Mouse (Mus musculus) mouse embryonic stem cell (cell line): ENCODE measurements around the gene Mybpc2.

Experiments used
- in situ Hi-C, 2 experiments: fragments of 300-500 bp; cut with MboI; formaldehyde crosslinking; loops; 1 replicate in 1 of 2; 3 replicates in 1 of 2; pipeline ENCODE4 v1.14.3; 2019 to 2020; ENCODE audit warnings: low sequenced_read_pairs in 2 of 2, low pct_unique_long_range_greater_than_20kb in 1 of 2, mixed read lengths in 1 of 2; ENCODE audit not compliant: unreplicated experiment in 1 of 2

Gene Mybpc2

DNA sequence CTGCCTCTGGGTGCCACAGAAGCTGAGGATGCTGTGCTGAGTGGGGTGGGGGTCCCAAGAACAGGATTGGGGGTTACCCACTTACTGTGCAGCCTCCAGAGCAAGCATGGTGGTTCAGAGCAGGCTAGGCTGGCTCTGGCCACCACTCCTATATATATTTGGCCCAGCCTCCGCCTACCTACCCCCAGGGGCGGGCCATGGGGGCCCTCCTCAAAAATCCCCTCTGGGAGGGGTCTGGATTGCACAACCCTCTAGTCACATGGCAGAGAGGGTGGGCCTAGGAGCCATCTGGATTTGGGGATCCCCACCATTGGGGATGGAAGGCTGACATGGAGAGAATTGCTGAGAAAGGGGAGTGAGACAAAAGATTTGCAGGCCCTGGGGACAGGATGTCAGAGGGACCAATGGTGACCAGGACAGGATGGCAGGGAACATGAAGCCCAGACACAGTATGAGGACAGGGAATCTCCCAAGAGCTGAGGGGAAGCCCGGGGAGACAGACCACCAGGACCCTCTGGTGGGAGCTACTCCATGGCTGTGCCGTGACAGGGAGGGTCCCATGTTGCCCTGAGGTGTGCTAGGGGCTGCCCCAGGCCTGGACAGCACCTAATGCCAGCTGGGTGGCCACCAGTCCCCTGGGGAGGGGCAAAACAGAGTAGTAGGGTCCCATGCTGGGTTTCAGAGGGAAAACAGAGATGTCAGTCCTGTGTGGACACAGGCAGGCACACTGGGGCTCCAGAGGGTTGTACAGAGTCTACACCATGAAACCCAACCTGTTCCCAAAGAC lies 7.7 kb upstream of the Mybpc2 start, which contains the start of gene Spib:
Gene Spib (minus strand): TSS at position 126 of the 787 bp plus-strand sequence.
- in situ Hi-C loops, result loop anchor here in 1 of 2 experiments (10.0 kb wide), 1 partner anchor 63 kb away; the partner anchor contains the start of gene Kcnc3

DNA sequence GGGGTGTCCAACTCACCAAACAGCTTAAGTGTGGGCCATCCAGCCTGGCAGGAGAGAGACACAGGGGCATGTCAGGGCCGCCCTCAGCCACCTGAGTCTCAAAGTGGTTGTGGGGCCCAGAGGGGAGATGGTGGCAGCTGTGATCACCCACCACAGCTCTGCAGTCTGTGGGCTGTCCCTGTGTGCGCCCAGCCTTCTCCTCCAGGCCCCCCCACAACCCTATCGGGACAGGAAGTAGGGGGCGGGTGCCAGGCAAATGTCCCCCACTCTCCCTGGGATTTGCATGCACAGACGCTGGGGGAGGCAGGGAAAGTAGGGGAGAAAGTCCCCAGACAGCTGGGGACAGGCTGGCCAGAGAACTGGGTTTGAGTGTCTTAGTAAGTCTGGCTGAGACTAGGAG lies 6.8 kb upstream of the Mybpc2 start:
- in situ Hi-C loops, result loop anchor here in 1 of 2 experiments (10.0 kb wide), 1 partner anchor 64 kb away; the partner anchor contains the start of gene Kcnc3

DNA sequence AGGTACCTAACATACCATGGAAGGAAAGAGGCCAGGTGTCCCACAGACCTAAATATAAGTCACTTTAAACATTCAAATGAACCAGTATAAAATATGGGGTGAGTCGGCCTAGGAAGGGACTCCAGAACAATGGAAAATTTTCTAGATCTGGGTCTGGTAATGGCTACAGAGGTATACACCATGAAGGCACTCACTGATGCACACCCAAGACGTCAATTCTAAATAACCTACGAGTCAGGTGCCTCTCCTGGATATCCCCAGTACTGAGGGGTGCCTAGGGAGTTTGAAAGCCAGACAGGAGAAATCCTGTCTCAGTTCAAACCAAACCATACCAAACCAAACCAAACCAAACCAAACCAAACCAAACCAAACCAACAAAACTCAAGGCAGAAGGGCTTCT lies 6.1 kb upstream of the Mybpc2 start:
- in situ Hi-C loops, result loop anchor here in 1 of 2 experiments (10.0 kb wide), 1 partner anchor 64 kb away; the partner anchor contains the start of gene Kcnc3

DNA sequence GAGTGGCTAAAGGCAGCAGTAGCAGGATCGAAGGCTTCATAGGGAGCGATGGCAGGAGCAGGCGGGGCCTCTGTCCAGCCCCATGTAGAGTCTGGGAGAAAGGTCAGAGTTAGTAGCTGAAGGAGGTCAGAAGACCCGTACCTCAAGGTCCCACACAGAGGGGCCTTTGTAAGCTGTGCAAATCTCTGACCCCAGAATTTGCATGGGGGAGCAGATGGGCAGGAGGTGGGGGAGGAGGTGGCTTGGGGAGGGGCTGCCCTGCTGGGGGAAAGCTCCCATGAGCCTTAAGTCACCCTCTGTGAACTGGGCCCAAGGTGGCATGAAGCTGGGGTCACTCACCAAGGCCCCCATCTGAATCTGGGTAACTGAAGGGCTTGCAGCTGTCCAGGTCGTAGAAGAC lies 5.1 kb upstream of the Mybpc2 start:
- in situ Hi-C loops, result no loop called here

DNA sequence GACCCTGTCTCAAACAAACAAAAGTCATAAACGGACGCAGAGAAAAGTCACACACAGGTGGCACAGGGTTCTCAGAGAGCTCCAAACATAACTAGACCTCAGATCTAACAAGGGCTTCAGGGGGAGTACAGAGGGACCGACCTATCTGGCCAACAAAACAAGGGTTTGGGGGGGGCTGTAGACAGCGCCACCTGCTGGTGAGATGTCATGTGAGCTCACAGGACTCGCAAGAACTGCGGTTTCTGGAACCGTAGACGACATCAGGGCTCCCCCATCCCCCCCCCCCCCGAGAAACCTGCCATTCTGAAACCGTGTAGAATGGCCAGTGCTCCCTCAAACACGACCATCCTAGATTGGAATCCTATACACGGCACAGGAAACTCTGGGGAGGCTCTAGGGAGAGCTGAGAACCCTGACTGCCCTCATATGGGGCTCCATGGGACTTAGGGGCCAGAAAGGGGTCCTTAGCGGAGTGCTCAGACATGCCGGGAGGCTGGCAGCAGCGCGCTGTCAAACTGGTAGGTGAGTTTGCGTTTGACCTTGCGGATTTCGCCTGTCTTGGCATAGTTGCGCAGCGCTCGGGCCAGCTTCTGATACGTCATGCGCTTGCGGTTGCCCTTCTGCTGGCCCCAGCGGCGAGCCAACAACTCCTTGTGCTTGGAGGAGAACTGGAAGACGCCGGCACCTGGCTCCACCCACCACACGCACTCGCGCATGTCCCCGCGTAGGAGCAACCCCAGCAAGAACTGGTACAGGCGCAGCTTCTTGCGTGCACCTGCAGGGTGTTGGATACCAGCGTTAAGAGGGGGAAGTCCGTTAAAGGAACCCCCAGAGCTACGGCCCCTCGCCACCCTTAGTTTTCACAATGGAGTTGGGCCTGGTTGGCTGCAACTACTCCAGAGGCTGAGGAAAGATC lies 3.3 kb upstream of the Mybpc2 start:
- in situ Hi-C loops, result no loop called here

DNA sequence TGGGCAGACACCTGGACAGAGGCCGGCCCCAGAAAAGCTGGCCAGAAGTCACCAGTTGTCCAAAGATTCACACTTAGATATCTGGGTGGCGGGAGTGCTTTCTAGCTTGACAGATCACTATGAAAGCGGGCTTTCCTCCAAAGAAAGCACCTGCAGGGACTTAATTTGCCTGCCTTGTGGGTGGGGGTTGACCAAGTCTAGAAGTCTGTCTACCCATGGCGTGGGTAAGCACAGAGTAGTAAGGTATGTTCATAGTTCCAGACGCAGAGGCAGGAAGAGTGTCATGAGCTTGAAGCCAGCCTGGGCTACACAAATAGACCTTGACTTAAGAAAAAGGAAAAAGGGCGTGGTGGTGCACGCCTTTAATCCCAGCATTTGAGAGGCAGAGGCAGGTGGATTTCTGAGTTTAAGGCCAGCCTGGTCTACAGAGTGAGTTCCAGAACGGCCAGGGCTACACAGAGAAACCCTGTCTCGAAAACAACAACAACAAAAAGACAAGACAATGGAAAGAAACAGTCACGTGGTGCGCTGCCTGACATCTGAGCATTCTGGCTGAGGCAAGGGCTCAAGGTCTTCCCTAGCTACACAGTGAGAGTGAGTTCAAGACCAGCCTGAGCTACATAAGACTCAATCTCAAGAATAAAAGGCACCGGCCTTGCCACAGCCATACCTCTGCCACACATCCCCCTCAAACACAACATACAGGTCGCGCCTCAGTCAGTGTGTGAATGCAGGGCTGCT lies 2.1 kb upstream of the Mybpc2 start:
- in situ Hi-C loops, result no loop called here

DNA sequence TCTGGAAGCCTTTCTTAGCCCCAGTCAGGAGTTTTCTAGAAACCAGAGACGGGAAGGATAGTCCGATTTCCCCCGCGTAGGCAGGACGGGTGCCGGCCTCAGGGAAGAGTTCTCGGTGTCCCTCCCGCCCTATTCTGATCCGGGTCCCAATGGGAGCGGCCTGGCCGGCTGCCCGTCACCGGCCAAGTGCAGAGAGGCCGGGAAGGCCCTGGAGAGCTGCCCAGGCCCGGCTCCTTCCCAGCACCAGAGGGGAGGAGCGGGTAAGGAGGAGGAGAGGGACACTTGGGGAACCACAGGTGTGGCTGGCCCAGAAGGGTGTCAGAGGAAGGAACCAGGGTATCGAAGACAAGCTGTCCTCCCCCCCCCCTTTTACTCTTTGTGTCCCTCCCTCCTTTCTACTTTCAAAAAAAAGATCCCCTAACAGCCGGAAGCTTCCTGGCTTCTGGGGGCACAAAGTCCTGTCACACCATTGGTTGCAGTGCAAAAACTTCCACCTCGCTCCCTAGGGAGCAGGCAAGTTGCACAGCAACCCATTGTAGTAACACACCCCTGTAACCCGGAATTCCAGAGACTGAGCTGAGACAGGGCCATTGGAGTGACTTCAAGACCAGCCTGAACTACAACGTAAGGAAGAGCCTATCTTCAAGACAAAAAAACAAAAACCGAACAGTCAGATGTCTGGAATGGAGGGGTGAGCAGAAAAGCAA lies 823 bp upstream of the Mybpc2 start:
- in situ Hi-C loops, result no loop called here

DNA sequence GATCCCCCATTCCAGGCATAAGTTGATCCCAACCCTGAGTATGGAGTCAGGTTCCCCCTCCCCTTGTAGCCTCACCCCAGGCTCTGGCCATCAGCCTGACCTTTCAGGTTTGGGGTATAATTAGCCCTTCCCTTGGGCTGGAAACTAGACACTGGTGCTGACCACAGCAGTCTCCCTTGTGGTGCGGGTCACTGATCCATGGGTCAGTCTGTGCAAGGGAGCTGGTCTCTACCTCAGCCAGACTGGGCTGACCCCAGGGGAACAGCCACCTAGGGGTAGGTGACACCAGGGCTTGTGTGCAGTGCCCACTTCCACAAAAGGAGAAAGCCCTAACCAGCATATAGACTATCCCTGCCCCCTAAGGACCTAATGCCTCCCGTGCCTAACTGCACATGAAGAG lies 1.4 kb downstream of the Mybpc2 start:
- in situ Hi-C loops, result no loop called here

DNA sequence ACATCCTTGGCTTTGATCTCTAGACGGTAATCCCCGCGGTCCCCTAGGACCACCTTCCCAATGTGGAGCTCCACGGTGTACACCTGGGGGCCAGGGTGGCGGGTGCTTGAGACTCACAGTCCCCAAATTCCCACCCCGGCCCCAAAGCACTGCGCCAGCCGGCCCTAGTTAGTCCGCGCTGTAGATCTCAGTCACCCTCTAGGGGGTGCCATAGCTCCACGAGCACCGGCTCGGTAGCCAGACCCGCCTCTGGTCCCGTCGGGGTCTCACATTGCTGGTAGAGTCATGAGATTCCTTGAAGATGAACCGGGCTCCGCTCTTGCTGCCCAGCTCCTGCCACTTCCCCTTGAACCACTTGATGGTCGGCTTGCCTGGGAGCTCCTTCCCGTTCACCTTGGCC lies 2.7 kb downstream of the Mybpc2 start:
- in situ Hi-C loops, result no loop called here

DNA sequence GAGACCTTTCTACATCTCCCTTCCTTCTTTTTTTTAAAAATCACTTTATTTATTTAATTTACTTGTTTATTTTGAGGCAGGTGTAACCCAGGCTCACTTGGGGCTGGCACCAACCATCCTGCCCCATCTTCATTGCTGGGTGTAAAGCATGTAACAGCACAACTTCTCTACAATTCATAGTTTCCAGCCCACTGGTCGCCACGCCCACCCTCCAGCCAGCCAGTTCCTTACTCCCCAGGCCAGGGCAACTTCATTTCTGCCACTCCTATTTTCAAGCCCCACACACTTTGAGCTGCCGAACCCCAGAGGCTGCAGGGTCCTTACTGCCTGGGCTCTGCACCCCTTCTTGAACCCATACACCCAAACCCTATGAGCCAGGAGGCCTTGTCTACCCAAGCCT lies 3.5 kb downstream of the Mybpc2 start:
- in situ Hi-C loops, result no loop called here

DNA sequence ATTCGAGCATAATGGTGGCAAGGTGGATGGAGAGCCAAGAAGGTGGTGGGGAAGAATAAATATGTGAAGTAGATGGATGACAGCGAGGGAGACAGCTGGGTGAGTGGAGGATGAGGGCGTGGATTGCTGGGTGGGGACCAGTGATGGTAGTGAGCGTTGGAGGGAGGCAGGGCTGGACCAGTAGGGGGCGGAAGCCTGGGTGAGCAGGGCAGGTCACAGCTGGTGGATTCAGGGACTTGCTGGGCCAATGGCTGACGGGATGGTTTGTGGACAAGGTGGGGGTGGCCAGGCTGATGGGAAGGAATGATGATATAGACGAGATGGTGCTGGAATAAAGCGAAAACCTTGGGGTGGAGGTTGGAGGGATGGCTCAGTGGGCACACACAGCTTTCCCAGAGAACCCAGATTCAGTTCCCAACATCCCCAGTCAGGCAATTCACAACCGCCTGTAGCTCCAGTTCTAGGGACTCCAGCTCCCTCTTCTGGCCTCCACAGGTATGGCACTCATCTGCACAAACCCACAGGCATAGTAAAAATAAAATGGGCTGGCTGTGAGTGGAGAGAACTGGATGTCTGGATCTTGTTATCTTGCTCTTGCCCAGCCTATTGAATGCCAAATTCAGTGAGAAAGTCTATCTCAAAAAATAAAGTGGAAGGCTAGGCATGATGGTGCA lies 5.1 kb downstream of the Mybpc2 start:
- in situ Hi-C loops, result loop anchor here in 1 of 2 experiments (5.0 kb wide), 1 partner anchor 43 kb away; no protein-coding TSS in a partner anchor

DNA sequence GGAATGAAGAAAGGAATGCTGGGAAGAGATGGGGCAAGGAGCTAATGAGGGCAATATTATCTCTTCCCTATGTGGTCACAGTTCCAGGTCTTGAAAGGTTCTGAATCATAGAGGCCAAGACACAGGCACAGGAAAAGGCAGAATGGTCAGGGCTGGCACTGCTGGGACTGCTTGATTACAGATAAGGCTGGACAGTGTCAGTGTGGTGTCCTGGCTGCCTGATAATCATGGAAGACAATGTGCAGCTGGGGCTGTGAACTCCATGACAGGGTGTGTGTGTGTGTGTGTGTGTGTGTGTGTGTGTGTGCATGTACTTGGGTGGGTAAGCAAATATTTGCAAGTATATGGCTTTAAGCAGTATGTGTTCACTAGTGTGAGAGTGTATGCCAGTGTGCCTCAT lies 17.0 kb downstream of the Mybpc2 start:
- in situ Hi-C loops, result loop anchor here in 1 of 2 experiments (5.0 kb wide), 1 partner anchor 135 kb away; no protein-coding TSS in a partner anchor

DNA sequence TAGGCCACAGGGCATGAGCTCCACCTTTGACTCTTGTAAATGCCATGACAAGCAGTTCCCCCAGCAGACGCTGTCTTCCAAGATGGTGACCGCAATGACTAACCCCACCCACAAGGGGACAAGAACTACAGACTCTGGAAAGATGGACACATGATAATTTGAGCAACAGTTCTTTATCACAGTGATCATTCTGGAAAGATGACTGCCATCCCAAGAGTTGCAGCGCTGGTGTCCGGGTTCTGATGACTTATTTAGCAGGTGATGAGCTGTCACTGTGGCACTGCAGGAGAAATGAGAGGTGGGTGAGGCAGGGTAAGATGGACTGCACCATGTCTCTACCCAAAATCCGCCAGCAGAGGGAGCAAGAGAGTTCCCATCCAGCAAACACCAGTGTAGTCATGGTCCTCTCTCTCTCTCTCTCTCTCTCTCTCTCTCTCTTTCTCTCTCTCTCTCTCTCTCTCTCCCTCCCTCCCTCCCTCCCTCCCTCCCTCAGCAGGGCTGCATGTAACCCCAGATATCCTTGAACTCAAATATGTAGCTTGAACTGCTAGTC lies 22.8 kb downstream of the Mybpc2 start:
- in situ Hi-C loops, result no loop called here

DNA sequence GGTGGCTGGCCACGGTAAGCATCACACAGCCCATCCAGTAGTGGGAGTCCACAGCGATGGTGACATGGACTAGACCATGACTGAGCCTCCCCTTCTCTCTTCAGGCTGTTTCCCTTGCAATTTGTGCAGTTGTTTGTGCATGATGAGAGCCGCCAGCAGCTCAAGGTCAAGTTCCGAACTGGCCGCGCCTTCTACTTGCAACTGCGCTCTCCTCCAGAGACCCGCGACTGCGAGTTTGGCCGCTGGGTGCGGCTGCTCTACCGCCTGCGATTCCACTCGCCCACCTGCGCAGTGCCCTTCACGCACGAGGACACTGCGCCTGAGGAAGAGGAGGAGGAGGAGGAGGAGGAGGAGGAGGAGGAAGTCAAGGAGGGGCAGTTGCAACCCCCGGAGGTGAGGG lies 24.4 kb downstream of the Mybpc2 start:
- in situ Hi-C loops, result no loop called here

DNA sequence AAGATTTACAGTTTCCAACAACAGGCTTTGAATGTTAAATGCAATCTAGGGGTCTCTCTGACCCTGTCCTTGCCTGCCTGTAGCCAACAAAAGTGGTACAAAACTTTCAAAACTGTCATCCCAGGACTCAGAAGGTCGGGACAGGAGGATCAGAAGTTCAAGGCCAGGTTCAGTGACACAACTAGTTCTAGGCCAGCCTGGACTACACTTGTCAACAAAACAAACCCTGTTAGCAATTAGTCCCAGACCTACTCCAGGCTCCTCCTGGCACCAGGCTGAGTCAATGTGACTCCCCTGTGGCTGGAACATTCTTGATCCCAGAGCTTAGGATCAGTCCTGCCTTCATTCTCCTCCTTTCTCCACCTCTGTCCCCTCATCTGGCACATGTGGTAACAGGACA lies 25.5 kb downstream of the Mybpc2 start:
- in situ Hi-C loops, result loop anchor here in 1 of 2 experiments (5.0 kb wide), 2 partner anchors 58 to 97 kb away; no protein-coding TSS in a partner anchor

DNA sequence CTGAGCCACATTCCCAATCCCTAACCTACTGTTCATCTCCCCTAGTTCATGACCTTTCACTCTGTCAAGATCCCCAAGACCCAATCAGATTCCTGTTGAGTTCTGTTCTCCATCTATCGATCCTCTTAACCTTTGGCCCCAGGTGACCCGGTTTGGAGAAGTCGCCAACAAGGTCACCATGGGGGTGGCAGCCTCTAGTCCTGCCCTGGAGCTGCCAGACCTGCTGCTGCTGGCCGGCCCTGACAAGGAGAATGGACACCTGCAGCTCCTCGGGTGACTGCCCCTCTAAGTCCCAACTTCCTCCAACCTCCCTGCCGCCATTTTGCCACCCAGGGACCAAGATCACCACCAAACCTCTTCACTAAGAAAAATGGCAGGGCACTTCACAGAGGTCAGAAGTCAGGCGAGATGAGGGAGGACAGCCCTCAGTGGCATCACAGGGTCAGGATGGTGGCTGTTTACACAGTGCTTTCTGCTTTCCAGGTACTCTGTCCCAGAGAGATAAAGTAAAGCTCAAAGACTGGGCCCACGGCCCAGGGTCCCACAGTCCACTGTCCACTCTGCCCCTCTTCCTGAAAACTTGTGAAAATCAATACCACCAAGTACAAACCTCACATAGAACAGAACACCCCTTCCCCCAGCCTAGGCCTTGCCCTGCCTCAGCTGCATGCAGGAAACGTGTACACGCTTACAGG lies 26.9 kb downstream of the Mybpc2 start:
- in situ Hi-C loops, result loop anchor here in 1 of 2 experiments (5.0 kb wide), 2 partner anchors 60 to 95 kb away; no protein-coding TSS in a partner anchor
